Mouse (Mus musculus) stomach, postnatal 0 days (tissue): ENCODE measurements around the gene Map4k5. TPM values are rescaled to one million over a fixed set of nuclear protein-coding genes. Genes with fewer than 3 reads are reported as not detected.

Experiments
- ATAC-seq: fragments of 200-750 bp; cut with Nextera tagmentation; 2 replicates; pipeline ENCODE4 v1.8.0; 2017; ENCODE audit not compliant: low FRiP score, low TSS enrichment
- DNase-seq: peaks from one replicate; pipeline ENCODE4 v3.0.0-alpha.2; 2016; ENCODE audit warnings: low spot score
- H3K27ac ChIP-seq: fragments of 300-500 bp; sonication (generic); replicated peaks from 2 replicates; pipeline ENCODE4 v1.5.1; 2014; ENCODE audit warnings: mild to moderate bottlenecking, control low read depth
- H3K27me3 ChIP-seq: fragments of 300-500 bp; sonication (generic); 2 replicates; pipeline ENCODE4 v1.6.1; 2014; ENCODE audit warnings: low read length; ENCODE audit not compliant: control insufficient read depth, insufficient read depth
- H3K36me3 ChIP-seq: fragments of 300-500 bp; sonication (generic); 2 replicates; pipeline ENCODE4 v1.6.1; 2014; ENCODE audit warnings: low read length, mixed read lengths; ENCODE audit not compliant: control insufficient read depth, insufficient read depth
- H3K4me1 ChIP-seq: fragments of 300-500 bp; sonication (generic); replicated peaks from 2 replicates; pipeline ENCODE4 v1.6.1; 2014; ENCODE audit warnings: antibody characterized with exemption; ENCODE audit not compliant: control insufficient read depth, insufficient read depth
- H3K4me2 ChIP-seq: fragments of 300-500 bp; sonication (generic); replicated peaks from 2 replicates; pipeline ENCODE4 v1.6.1; 2014; ENCODE audit warnings: low read depth, mild to moderate bottlenecking, control low read depth, moderate library complexity
- H3K4me3 ChIP-seq: fragments of 300-500 bp; sonication (generic); 2 replicates; pipeline ENCODE4 v1.5.1; 2014; ENCODE audit warnings: low read depth, low read length, control low read depth
- H3K9ac ChIP-seq: fragments of 300-500 bp; sonication (generic); 2 replicates; pipeline ENCODE4 v1.6.1; 2014; ENCODE audit warnings: mild to moderate bottlenecking, low read length, control low read depth, mixed read lengths
- H3K9me3 ChIP-seq: fragments of 300-500 bp; sonication (generic); 2 replicates; pipeline ENCODE4 v1.6.1; 2016; ENCODE audit warnings: low read length; ENCODE audit not compliant: control insufficient read depth
- CTCF ChIP-seq: IDR thresholded peaks from 2 replicates; pipeline ENCODE4 v1.5.1; 2016; ENCODE audit warnings: antibody characterized with exemption, low read depth, mild to moderate bottlenecking, moderate library complexity
- EP300 ChIP-seq: optimal IDR thresholded peaks from 2 replicates; pipeline ENCODE3; 2016; ENCODE audit warnings: antibody characterized with exemption
- WGBS: fragments of 180-500 bp; shearing (Covaris S2); extraction: QIAGEN DNeasy Blood & Tissue Kit; methylation state at CpG from one replicate; pipeline ENCODE4 v1.1.7; 2014; 5-methylcytosine and 5-hydroxymethylcytosine counted together
- polyA plus RNA-seq: library from polyadenylated mRNA; unstranded; fragments of >200 nt; fragmentation: Nextera tagmentation; extraction: Ambion mirVana; gene quantifications from 2 replicates; pipeline ENCODE4 v1.2.1, GENCODE M21; 2015

Map4k5 gene
- polyA plus RNA-seq, 1 experiment from 2014 or later: 12.4 TPM

DNA sequence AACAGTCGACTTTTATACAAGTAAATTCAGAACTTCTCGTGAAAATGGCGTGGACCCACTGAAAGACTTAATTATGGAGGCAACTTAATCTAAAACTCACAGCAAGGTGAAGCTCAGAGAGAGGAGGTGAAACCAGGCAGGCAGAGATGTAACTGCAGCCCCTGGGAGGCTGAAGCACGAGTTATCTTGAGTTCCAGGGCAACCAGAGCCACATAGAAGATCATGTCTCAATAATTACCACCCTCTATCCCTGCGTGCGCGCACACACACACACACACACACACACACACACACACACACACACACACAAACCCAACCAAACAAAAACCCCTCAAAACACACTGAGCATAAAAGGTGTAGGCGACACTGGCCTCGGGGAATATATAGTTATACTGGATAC lies 46.5 kb downstream of the Map4k5 start:
- H3K27me3 ChIP-seq: no peaks in the 10 kb centered on the region
- H3K4me1 ChIP-seq: no peaks in the 10 kb centered on the region
- no peak overlapping the region for H3K4me2 ChIP-seq
- H3K27ac ChIP-seq: no peak overlapping the region
- ATAC-seq (no peak), DNase-seq (no peak)
- TF ChIP-seq EP300: no peak
- TF ChIP-seq CTCF: no peak
- peaks cover 13% of the 10 kb centered on the region for H3K36me3 ChIP-seq
- no peaks in the 10 kb centered on the region for H3K9me3 ChIP-seq
- no peak overlapping the region for H3K9ac ChIP-seq
- WGBS: 94% methylated on average over 9 of the region's 9 CpGs
- H3K4me3 ChIP-seq: no peak overlapping the region

DNA sequence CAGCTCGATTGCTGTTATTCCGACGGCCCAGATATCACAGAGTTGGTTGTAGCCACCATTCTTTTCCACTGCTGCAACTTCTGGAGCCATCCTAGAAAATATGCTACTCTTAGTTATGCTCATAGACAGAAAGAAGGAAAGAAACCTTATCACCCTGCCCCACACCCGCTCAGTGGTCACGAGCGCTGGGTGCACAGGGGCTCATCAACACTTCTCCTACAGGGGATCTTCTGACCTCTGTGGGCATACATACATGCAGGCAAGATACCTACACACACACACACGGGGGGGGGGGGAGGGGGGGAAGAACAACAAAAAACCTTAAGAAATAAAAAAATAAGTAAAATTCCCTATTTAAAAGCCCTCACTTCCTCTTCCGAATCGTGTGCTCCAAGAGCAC lies 47.3 kb downstream of the Map4k5 start:
- H3K9ac ChIP-seq: no peak overlapping the region
- WGBS: 89% methylated on average over 9 of the region's 9 CpGs
- H3K4me2 ChIP-seq: no peak overlapping the region
- TF ChIP-seq EP300 (no peak), CTCF (no peak)
- ATAC-seq: no peak
- H3K4me3 ChIP-seq: no peak overlapping the region
- no peaks in the 10 kb centered on the region for H3K27me3 ChIP-seq
- peaks cover 14% of the 10 kb centered on the region for H3K36me3 ChIP-seq
- H3K4me1 ChIP-seq: no peaks in the 10 kb centered on the region
- H3K9me3 ChIP-seq: no peaks in the 10 kb centered on the region
- no peak for DNase-seq
- H3K27ac ChIP-seq: no peak overlapping the region

DNA sequence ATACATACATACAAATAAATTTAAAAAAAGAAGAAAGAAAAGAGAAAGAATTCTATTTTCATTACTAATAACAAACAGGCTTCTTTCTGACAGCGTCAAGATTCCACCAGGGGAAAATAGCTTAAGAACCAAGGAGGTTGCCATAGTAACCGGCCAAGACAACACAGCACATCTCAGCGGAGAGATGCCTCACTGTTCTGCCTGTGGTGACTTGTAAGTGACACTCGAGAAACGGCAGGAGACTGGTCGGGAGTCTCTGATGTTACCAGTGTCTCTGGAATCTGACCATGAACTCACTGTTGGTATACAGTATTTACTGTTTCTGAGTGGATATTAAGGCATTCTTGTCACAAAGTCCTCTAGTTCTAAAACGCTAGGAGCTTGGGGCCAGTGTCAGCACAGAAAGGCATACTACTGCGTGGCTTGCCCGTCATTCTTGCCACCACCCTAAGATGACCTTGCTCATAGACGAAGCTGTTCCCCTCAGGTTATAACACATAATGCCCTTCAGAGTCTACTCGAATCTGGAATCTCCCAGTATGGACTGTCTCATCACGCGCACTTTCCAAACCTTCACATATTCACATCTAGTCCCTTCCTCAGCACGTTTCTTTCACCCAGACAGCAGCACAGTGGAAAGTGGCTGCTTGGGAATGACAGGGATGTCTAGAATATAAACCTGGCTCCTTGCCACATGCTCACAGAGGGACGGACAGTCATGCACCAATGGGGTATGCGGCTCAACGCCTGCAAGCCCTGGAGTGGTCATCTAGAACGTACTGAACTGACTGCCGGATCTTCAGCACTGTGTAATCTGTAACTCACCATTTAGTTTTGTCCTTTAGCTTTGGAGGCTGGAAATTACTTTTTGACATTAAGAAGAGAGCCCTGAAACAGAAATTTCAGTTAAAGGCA lies 49.2 kb downstream of the Map4k5 start:
- H3K9me3 ChIP-seq: no peaks in the 10 kb centered on the region
- no peak overlapping the region for H3K9ac ChIP-seq
- no peak overlapping the region for H3K4me3 ChIP-seq
- WGBS: 75% methylated on average over 19 of the region's 19 CpGs
- no peak overlapping the region for H3K4me2 ChIP-seq
- DNase-seq (no peak), ATAC-seq (no peak)
- TF ChIP-seq EP300 (no peak), CTCF (no peak)
- H3K27ac ChIP-seq: no peak overlapping the region
- H3K4me1 ChIP-seq: no peaks in the 10 kb centered on the region
- peaks cover 9% of the 10 kb centered on the region for H3K36me3 ChIP-seq
- no peaks in the 10 kb centered on the region for H3K27me3 ChIP-seq

DNA sequence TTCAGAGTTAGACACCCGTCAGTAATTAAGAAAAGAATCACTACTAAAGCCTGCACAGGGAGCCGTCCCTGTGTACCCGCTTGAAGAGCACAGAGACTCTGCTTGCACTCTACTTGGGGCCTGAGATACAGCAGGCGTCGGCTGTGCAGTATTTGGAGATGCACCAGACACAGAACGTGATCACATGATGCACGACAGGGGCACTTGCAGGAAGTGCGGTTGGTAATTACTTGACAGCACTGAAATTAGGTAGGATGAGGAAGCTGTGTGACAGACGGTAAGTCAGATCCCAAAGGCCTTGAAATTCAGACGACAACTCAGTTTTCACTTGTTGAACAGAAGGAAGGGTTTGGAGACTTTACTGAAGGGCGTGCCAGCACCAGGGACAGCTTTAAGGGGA lies 54.6 kb downstream of the Map4k5 start:
- peaks cover 4% of the 10 kb centered on the region; the same call in 1 of the 2 replicates for H3K36me3 ChIP-seq

DNA sequence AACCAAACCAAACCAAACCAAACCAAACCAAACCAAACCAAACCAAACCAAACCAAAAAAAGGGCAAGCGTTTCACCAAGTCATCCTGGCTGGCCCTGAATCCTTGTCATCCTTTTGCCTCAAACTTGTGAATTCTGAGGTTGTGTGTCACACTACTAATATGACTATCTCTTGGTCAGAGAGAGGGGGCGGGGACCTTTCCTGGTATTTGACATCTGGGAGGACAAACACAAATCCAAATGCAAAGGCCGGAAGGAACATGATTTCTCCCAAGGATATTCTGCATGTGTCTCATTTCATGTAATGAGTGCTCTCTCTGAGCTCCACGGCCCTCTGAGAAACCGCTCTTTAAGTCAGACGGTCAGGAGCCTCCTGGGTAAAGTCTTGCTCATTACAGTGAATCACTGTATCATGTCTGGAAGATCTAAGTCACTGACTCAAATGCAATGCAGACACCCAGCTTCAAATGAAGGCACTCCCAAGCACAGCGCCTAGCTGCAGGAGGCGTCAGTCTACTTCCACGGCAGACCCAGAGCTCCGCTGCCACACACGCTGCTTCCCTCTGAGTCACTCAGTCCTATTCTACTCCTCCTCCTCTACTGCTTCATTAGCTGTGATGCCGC lies 58.9 kb downstream of the Map4k5 start:
- no peaks in the 10 kb centered on the region for H3K9me3 ChIP-seq
- no peak overlapping the region for H3K9ac ChIP-seq
- H3K4me2 ChIP-seq: no peak overlapping the region
- DNase-seq (no peak), ATAC-seq (no peak)
- no peak for TF ChIP-seq CTCF
- no peak for TF ChIP-seq EP300
- no peak overlapping the region for H3K4me3 ChIP-seq
- WGBS: 89% methylated on average over 12 of the region's 12 CpGs
- no peaks in the 10 kb centered on the region; the same call in 1 of the 2 replicates for H3K36me3 ChIP-seq
- H3K27ac ChIP-seq: no peak overlapping the region
- no peaks in the 10 kb centered on the region for H3K4me1 ChIP-seq
- no peaks in the 10 kb centered on the region for H3K27me3 ChIP-seq

More for the DNA sequence above, 54.6 kb downstream of the Map4k5 start:
- Histone ChIP-seq H3K4me2 (no peak overlapping the region), H3K4me3 (no peak overlapping the region), H3K9ac (no peak overlapping the region), H3K9me3 (no peaks in the 10 kb centered on the region), H3K4me1 (no peaks in the 10 kb centered on the region), H3K27me3 (no peaks in the 10 kb centered on the region), H3K27ac (no peak overlapping the region)
- 72% methylated on average over 11 of the region's 11 CpGs for WGBS
- TF ChIP-seq EP300 (no peak), CTCF (no peak)
- DNase-seq (no peak), ATAC-seq (no peak)
